Comparison of ENCODE assay signal across 10 mouse cellular contexts in the genomic region with DNA sequence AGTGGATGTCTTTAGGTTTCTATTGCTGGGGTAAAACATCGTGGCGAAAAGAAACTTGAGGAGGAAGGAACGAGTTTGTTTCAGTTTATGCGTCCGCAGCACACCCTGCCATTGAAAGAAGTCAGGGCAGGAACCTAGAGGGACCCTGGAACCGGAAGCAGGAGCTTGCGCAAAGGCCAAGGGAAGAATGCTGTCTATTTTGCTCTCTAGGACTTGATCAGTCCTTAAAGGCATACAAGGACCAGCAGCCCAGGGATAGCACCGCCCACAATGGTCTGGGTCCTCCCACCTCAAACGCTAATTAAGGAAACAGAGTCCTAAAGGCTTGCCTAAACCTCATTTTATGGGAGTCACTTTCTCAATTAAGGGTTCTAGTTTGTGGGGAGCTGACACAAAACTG. TPM values are rescaled to one million over a fixed set of nuclear protein-coding genes. Genes with fewer than 3 reads are reported as not detected.
DNase-seq lines count a peak whose midpoint lies in the region; ATAC-seq and TF ChIP-seq lines count a peak whose summit lies in the region.
"Had no signal": no experiment of that assay in that cellular context is flagged by ENCODE, and none has a peak within 500 bp of the region (broad histone marks: within the 10 kb centered on the region; RNA-seq: fewer than 3 reads in every experiment).

No protein-coding gene starts in this region.

- no peaks in the 10 kb centered on the region for H3K36me3 ChIP-seq in heart, postnatal 0 days (replicated peaks; ENCODE audit: control insufficient read depth, insufficient read depth, low read length)

- WGBS in heart, postnatal 0 days: 46% methylated on average over 9 of the region's 9 CpGs

- no peaks in the 10 kb centered on the region for H3K9me3 ChIP-seq in heart, postnatal 0 days (replicated peaks; ENCODE audit: control insufficient read depth, low read length)

- no peak overlapping the region; the same call in 1 of the 2 replicates for H3K27ac ChIP-seq in heart, postnatal 0 days (ENCODE audit: low read depth)
- H3K27ac ChIP-seq: layer of hippocampus, adult 2 months had no signal

- ATAC-seq in heart, postnatal 0 days (ENCODE audit: insufficient read depth, low read depth): no peak
- peak; percentile 44; the same call in 1 of the 2 replicates for ATAC-seq in monocyte, adult 5-6 weeks (replicated peaks; ENCODE audit: insufficient number of reproducible peaks, low FRiP score, low TSS enrichment, poor library complexity, severe bottlenecking)

- peak; percentile 9 for DNase-seq in embryo, embryonic 10.5 days (ENCODE audit: low spot score)
- DNase-seq in embryo, embryonic 10 days (ENCODE audit: low spot score): no peak
- no peak for DNase-seq in heart, postnatal 0 days (ENCODE audit: low spot score)
- peak; percentile 27 for DNase-seq in liver
- no peak for DNase-seq in cerebellum, adult 9-11 months
- no peak for DNase-seq in gastrocnemius, postnatal 10 days
- DNase-seq in left cerebral cortex, adult 18-20 months (ENCODE audit: low spot score in 2 of 2): no peak
- DNase-seq: right cerebral cortex, adult 18-20 months had no signal

- H3K27me3 ChIP-seq in heart, postnatal 0 days (ENCODE audit: control insufficient read depth, insufficient read depth, low read length): no peaks in the 10 kb centered on the region

- peak overlapping the region; percentile 69; the same call in 1 of the 2 replicates for H3K4me3 ChIP-seq in heart, postnatal 0 days (ENCODE audit: low read depth, low read length)

- peak overlapping the region; percentile 81 for H3K4me2 ChIP-seq in heart, postnatal 0 days (ENCODE audit: low read depth, low read length)

- no peaks in the 10 kb centered on the region for H3K4me1 ChIP-seq in heart, postnatal 0 days (ENCODE audit: control insufficient read depth, insufficient read depth)

- TF ChIP-seq CTCF in heart, postnatal 0 days (IDR thresholded peaks at IDR 0.05; ENCODE audit: low read depth): no peak

- no peak overlapping the region for H3K9ac ChIP-seq in heart, postnatal 0 days (replicated peaks; ENCODE audit: low read depth, low read length)

- no peak for TF ChIP-seq EP300 in heart, postnatal 0 days (IDR thresholded peaks at IDR 0.05; ENCODE audit: low read depth)

RNA-seq across cellular contexts. Expression of gene Anxa3, which starts 0.7 kb away (rescaled TPM):
- 42.0 and 51.2 TPM in 2 replicates for total RNA-seq in heart, postnatal 0 days (2014; rRNA removed; ENCODE audit: low replicate concordance)
- polyA plus RNA-seq in heart, postnatal 0 days (2015; fragmentation: Nextera tagmentation; extraction: Ambion mirVana): 49.4 and 50.3 TPM in 2 replicates
- total RNA-seq in monocyte, adult 5-6 weeks (2017): 9.9 to 17.1 TPM (median 16.4 TPM) in 3 replicates
- total RNA-seq in gastrocnemius, postnatal 10 days (2021): 10 to 100 TPM; 20.0 to 30.6 TPM
- 10 to 100 TPM; 10.0 to 15.4 TPM for total RNA-seq in left cerebral cortex, adult 18-20 months (2021)

Comparison
In these comparisons a context has a peak if more than half of its experiments do, and no peak if none do; other contexts are left out.
1. DNase-seq: peak in embryo, embryonic 10.5 days (single experiment) and liver (single experiment); none in embryo, embryonic 10 days (single experiment), heart, postnatal 0 days (single experiment), cerebellum, adult 9-11 months (single experiment), gastrocnemius, postnatal 10 days (single experiment) and left cerebral cortex, adult 18-20 months (0 of 2).